Mouse (Mus musculus) stomach, postnatal 0 days (tissue): ENCODE data around the gene Tspo. TPM values are rescaled to one million over a fixed set of nuclear protein-coding genes. Genes with fewer than 3 reads are reported as not detected.
A peak's percentile ranks its signal among the peaks of the same experiment; 100 is the strongest.

ENCODE experiments used
- ATAC-seq: fragments of 200-750 bp; cut with Nextera tagmentation; 2 replicates; pipeline ENCODE4 v1.8.0; 2017; ENCODE audit not compliant: low FRiP score, low TSS enrichment
- DNase-seq: peaks from one replicate; pipeline ENCODE4 v3.0.0-alpha.2; 2016; ENCODE audit warnings: low spot score
- H3K27ac ChIP-seq: fragments of 300-500 bp; sonication (generic); replicated peaks from 2 replicates; pipeline ENCODE4 v1.5.1; 2014; ENCODE audit warnings: mild to moderate bottlenecking, control low read depth
- H3K27me3 ChIP-seq: fragments of 300-500 bp; sonication (generic); 2 replicates; pipeline ENCODE4 v1.6.1; 2014; ENCODE audit warnings: low read length; ENCODE audit not compliant: control insufficient read depth, insufficient read depth
- H3K36me3 ChIP-seq: fragments of 300-500 bp; sonication (generic); 2 replicates; pipeline ENCODE4 v1.6.1; 2014; ENCODE audit warnings: low read length, mixed read lengths; ENCODE audit not compliant: control insufficient read depth, insufficient read depth
- H3K4me1 ChIP-seq: fragments of 300-500 bp; sonication (generic); replicated peaks from 2 replicates; pipeline ENCODE4 v1.6.1; 2014; ENCODE audit warnings: antibody characterized with exemption; ENCODE audit not compliant: control insufficient read depth, insufficient read depth
- H3K4me2 ChIP-seq: fragments of 300-500 bp; sonication (generic); replicated peaks from 2 replicates; pipeline ENCODE4 v1.6.1; 2014; ENCODE audit warnings: low read depth, mild to moderate bottlenecking, control low read depth, moderate library complexity
- H3K4me3 ChIP-seq: fragments of 300-500 bp; sonication (generic); 2 replicates; pipeline ENCODE4 v1.5.1; 2014; ENCODE audit warnings: low read depth, low read length, control low read depth
- H3K9ac ChIP-seq: fragments of 300-500 bp; sonication (generic); 2 replicates; pipeline ENCODE4 v1.6.1; 2014; ENCODE audit warnings: mild to moderate bottlenecking, low read length, control low read depth, mixed read lengths
- H3K9me3 ChIP-seq: fragments of 300-500 bp; sonication (generic); 2 replicates; pipeline ENCODE4 v1.6.1; 2016; ENCODE audit warnings: low read length; ENCODE audit not compliant: control insufficient read depth
- CTCF ChIP-seq: IDR thresholded peaks from 2 replicates; pipeline ENCODE4 v1.5.1; 2016; ENCODE audit warnings: antibody characterized with exemption, low read depth, mild to moderate bottlenecking, moderate library complexity
- EP300 ChIP-seq: optimal IDR thresholded peaks from 2 replicates; pipeline ENCODE3; 2016; ENCODE audit warnings: antibody characterized with exemption
- WGBS: fragments of 180-500 bp; shearing (Covaris S2); extraction: QIAGEN DNeasy Blood & Tissue Kit; methylation state at CpG from one replicate; pipeline ENCODE4 v1.1.7; 2014; 5-methylcytosine and 5-hydroxymethylcytosine counted together
- polyA plus RNA-seq: library from polyadenylated mRNA; unstranded; fragments of >200 nt; fragmentation: Nextera tagmentation; extraction: Ambion mirVana; gene quantifications from 2 replicates; pipeline ENCODE4 v1.2.1, GENCODE M21; 2015

The Tspo gene
- polyA plus RNA-seq, 1 experiment from 2014 or later, result 284 TPM

- Histone ChIP-seq H3K9ac (no peak overlapping the region), H3K36me3 (peaks cover 15% of the 10 kb centered on the region; the same call in 1 of the 2 replicates), H3K4me3 (no peak overlapping the region), H3K4me1 (no peaks in the 10 kb centered on the region), H3K27ac (no peak overlapping the region), H3K27me3 (no peaks in the 10 kb centered on the region), H3K4me2 (no peak overlapping the region), H3K9me3 (no peaks in the 10 kb centered on the region)
- DNase-seq (no peak), ATAC-seq (no peak)
- WGBS, result 56% methylated on average over 2 of the region's 2 CpGs
- TF ChIP-seq CTCF (no peak), EP300 (no peak)
These were observed 13.3 kb upstream of the Tspo start for GRCm38 (mm10) chr15:83550137-83550536.

GRCm38 (mm10) chr15:83553831-83554230 is 9.6 kb upstream of the Tspo start:
- Histone ChIP-seq H3K9ac (no peak overlapping the region), H3K9me3 (no peaks in the 10 kb centered on the region), H3K27me3 (no peaks in the 10 kb centered on the region), H3K4me1 (no peaks in the 10 kb centered on the region), H3K4me2 (no peak overlapping the region), H3K27ac (no peak overlapping the region), H3K36me3 (peaks cover 9% of the 10 kb centered on the region; the same call in 1 of the 2 replicates), H3K4me3 (no peak overlapping the region)
- TF ChIP-seq EP300 (no peak), CTCF (peak; percentile 60)
- DNase-seq (no peak), ATAC-seq (no peak)

- peak overlapping the region; percentile 92 for H3K4me2 ChIP-seq
- WGBS, result under 1% methylated on average over 73 of the region's 74 CpGs
- H3K9me3 ChIP-seq, result no peaks in the 10 kb centered on the region
- peak overlapping the region; percentile 94 for H3K27ac ChIP-seq
- TF ChIP-seq EP300, result no peak
- no peak for TF ChIP-seq CTCF
- peak overlapping the region; percentile 78 for H3K4me3 ChIP-seq
- peaks cover 3% of the 10 kb centered on the region; the same call in 1 of the 2 replicates for H3K36me3 ChIP-seq
- H3K27me3 ChIP-seq, result no peaks in the 10 kb centered on the region
- peak; percentile 89 for DNase-seq
- H3K9ac ChIP-seq, result peak overlapping the region; percentile 88
- ATAC-seq, result peak; percentile 81
- H3K4me1 ChIP-seq, result no peaks in the 10 kb centered on the region
These were observed 8.0 kb upstream of the Tspo start for GRCm38 (mm10) chr15:83555161-83555974.

- Histone ChIP-seq H3K4me3 (no peak overlapping the region), H3K36me3 (no peaks in the 10 kb centered on the region), H3K27me3 (no peaks in the 10 kb centered on the region), H3K4me2 (no peak overlapping the region), H3K9ac (no peak overlapping the region), H3K9me3 (no peaks in the 10 kb centered on the region), H3K4me1 (peaks cover 3% of the 10 kb centered on the region; the same call in 1 of the 2 replicates), H3K27ac (no peak overlapping the region)
- ATAC-seq (no peak), DNase-seq (no peak)
- no peak for TF ChIP-seq CTCF
- TF ChIP-seq EP300, result no peak
- 55% methylated on average over 5 of the region's 5 CpGs for WGBS
These were observed 2.4 kb upstream of the Tspo start for GRCm38 (mm10) chr15:83560941-83561477.

GRCm38 (mm10) chr15:83562626-83563270 is 644 bp upstream of the Tspo start:
- peaks cover 3% of the 10 kb centered on the region; the same call in 1 of the 2 replicates for H3K4me1 ChIP-seq
- peak overlapping the region; percentile 54 for H3K27ac ChIP-seq
- TF ChIP-seq CTCF (no peak), EP300 (no peak)
- H3K4me2 ChIP-seq, result peak overlapping the region; percentile 98
- peak overlapping the region; percentile 66 for H3K9ac ChIP-seq
- H3K9me3 ChIP-seq, result no peaks in the 10 kb centered on the region
- WGBS, result 28% methylated on average over 15 of the region's 15 CpGs
- peak; percentile 71 for ATAC-seq
- H3K4me3 ChIP-seq, result peak overlapping the region; percentile 58; the same call in 1 of the 2 replicates
- peak; percentile 86 for DNase-seq
- H3K27me3 ChIP-seq, result no peaks in the 10 kb centered on the region
- no peaks in the 10 kb centered on the region for H3K36me3 ChIP-seq
